7 mouse cellular contexts compared by ENCODE assay signal in the genomic region with DNA sequence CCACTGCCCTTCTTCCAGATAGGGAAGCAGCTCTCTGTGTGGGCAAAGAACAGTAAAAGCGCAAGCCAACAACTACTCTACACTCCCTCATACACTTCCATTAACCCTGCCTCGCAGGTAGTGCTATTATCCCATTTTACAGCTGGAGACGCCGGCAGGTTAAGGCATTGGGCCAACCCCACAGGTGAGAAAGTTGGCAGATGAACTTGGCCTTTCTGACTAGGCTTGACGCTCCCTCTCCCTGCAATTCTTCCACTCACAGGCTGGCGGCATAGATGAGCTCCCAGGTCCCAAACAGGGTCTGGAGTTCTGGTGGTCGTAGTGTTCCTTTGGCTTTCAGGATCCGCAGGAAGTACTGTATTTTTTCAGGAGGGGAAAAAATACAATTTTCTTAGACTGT. TPM values are rescaled to one million over a fixed set of nuclear protein-coding genes. Genes with fewer than 3 reads are reported as not detected.
DNase-seq lines count a peak whose midpoint lies in the region; ATAC-seq and TF ChIP-seq lines count a peak whose summit lies in the region.

No protein-coding gene starts in this region.

- H3K4me3 ChIP-seq in embryonic facial prominence, embryonic 15.5 days (replicated peaks) = peak overlapping the region; percentile 65
- H3K4me3 ChIP-seq in intestine, postnatal 0 days (ENCODE audit: low read depth, low read length) = peak overlapping the region; percentile 52
- peak overlapping the region; percentile 57 for H3K4me3 ChIP-seq in midbrain, embryonic 12.5 days

- H3K27ac ChIP-seq in embryonic facial prominence, embryonic 15.5 days (replicated peaks) = peak overlapping the region; percentile 76
- H3K27ac ChIP-seq in intestine, postnatal 0 days (ENCODE audit: low read depth, low read length) = no peak overlapping the region
- no peak overlapping the region for H3K27ac ChIP-seq in midbrain, embryonic 12.5 days (replicated peaks)

- 15% methylated on average over 8 of the region's 8 CpGs for WGBS in embryonic facial prominence, embryonic 15.5 days
- 5% methylated on average over 8 of the region's 8 CpGs for WGBS in intestine, postnatal 0 days
- 15% methylated on average over 8 of the region's 8 CpGs for WGBS in midbrain, embryonic 12.5 days

- peaks cover 5% of the 10 kb centered on the region; the same call in 1 of the 2 replicates for H3K36me3 ChIP-seq in embryonic facial prominence, embryonic 15.5 days
- peaks cover 6% of the 10 kb centered on the region; the same call in 1 of the 2 replicates for H3K36me3 ChIP-seq in intestine, postnatal 0 days (ENCODE audit: control insufficient read depth, insufficient read depth)
- H3K36me3 ChIP-seq in midbrain, embryonic 12.5 days = 0 out of 2 replicates have a peak, but pooled peaks cover 2% of the 10 kb centered on the region

- H3K9me3 ChIP-seq in embryonic facial prominence, embryonic 15.5 days (replicated peaks) = no peaks in the 10 kb centered on the region
- H3K9me3 ChIP-seq in intestine, postnatal 0 days (ENCODE audit: control insufficient read depth) = no peaks in the 10 kb centered on the region
- H3K9me3 ChIP-seq in midbrain, embryonic 12.5 days = no peaks in the 10 kb centered on the region

- no peak for ATAC-seq in embryonic facial prominence, embryonic 15.5 days (ENCODE audit: insufficient number of reproducible peaks, low FRiP score, low TSS enrichment, low read depth)
- ATAC-seq in intestine, postnatal 0 days = peak; percentile 41; the same call in 1 of the 2 replicates
- peak; percentile 25 for ATAC-seq in midbrain, embryonic 12.5 days (ENCODE audit: low FRiP score, low read depth)
- ATAC-seq in cerebellum, adult (ENCODE audit: insufficient number of reproducible peaks, low FRiP score, low TSS enrichment) = no peak

- peak; percentile 69 for TF ChIP-seq CTCF in intestine, postnatal 0 days (IDR thresholded peaks at IDR 0.05; ENCODE audit: low read depth)

- H3K4me2 ChIP-seq in embryonic facial prominence, embryonic 15.5 days (replicated peaks) = peak overlapping the region; percentile 87
- H3K4me2 ChIP-seq in intestine, postnatal 0 days (replicated peaks; ENCODE audit: low read depth) = peak overlapping the region; percentile 84
- H3K4me2 ChIP-seq in midbrain, embryonic 12.5 days (replicated peaks) = peak overlapping the region; percentile 78

- no peaks in the 10 kb centered on the region for H3K27me3 ChIP-seq in embryonic facial prominence, embryonic 15.5 days
- H3K27me3 ChIP-seq in intestine, postnatal 0 days (replicated peaks; ENCODE audit: control insufficient read depth, insufficient read depth, low read length) = no peaks in the 10 kb centered on the region
- peaks cover 42% of the 10 kb centered on the region for H3K27me3 ChIP-seq in midbrain, embryonic 12.5 days

- peak; percentile 60 for DNase-seq in 3T3-L1 (ENCODE audit: low read depth, low spot score)
- peak; percentile 75 for DNase-seq in 416B (ENCODE audit: low read depth)
- DNase-seq in frontal cortex, adult 2 months (ENCODE audit: extremely low spot score in 1 of 2, low spot score in 1 of 2) = no peak

- H3K9ac ChIP-seq in embryonic facial prominence, embryonic 15.5 days = peak overlapping the region; percentile 47
- peak overlapping the region; percentile 46; the same call in 1 of the 2 replicates for H3K9ac ChIP-seq in intestine, postnatal 0 days (ENCODE audit: low read depth, low read length)
- peak overlapping the region; percentile 59 for H3K9ac ChIP-seq in midbrain, embryonic 12.5 days (replicated peaks)

- H3K4me1 ChIP-seq in embryonic facial prominence, embryonic 15.5 days = peaks cover 40% of the 10 kb centered on the region
- peaks cover 3% of the 10 kb centered on the region; the same call in 1 of the 2 replicates for H3K4me1 ChIP-seq in intestine, postnatal 0 days (replicated peaks; ENCODE audit: control insufficient read depth, insufficient read depth, low read length)
- peaks cover 38% of the 10 kb centered on the region for H3K4me1 ChIP-seq in midbrain, embryonic 12.5 days

RNA-seq across cellular contexts. Expression of gene Arhgef39, which starts 0.5 kb away (rescaled TPM):
- 36.8 and 39.8 TPM in 2 replicates for polyA plus RNA-seq in embryonic facial prominence, embryonic 15.5 days (2015; fragmentation: Nextera tagmentation; extraction: Ambion mirVana)
- polyA plus RNA-seq in intestine, postnatal 0 days (2015; fragmentation: Nextera tagmentation; extraction: Ambion mirVana) = 10.3 and 12.3 TPM in 2 replicates
- 33.1 TPM in 2 replicates for polyA plus RNA-seq in midbrain, embryonic 12.5 days (2016; fragmentation: Nextera tagmentation; extraction: Ambion mirVana)
- polyA plus RNA-seq in frontal cortex, adult 2 months (2012; rRNA removed) = 1.3 and 1.6 TPM in 2 replicates

RNA-seq across cellular contexts. Expression of gene Ccdc107, which starts 6.3 kb away (rescaled TPM):
- 71.7 and 81.0 TPM in 2 replicates for polyA plus RNA-seq in embryonic facial prominence, embryonic 15.5 days (2015; fragmentation: Nextera tagmentation; extraction: Ambion mirVana)
- 79.8 and 83.1 TPM in 2 replicates for polyA plus RNA-seq in intestine, postnatal 0 days (2015; fragmentation: Nextera tagmentation; extraction: Ambion mirVana)
- polyA plus RNA-seq in midbrain, embryonic 12.5 days (2016; fragmentation: Nextera tagmentation; extraction: Ambion mirVana) = 45.0 and 47.9 TPM in 2 replicates
- polyA plus RNA-seq in frontal cortex, adult 2 months (2012; rRNA removed) = 88.4 and 126 TPM in 2 replicates

RNA-seq across cellular contexts. Expression of gene Car9, which starts 7.8 kb away (rescaled TPM):
- 2.5 and 4.8 TPM in 2 replicates for polyA plus RNA-seq in embryonic facial prominence, embryonic 15.5 days (2015; fragmentation: Nextera tagmentation; extraction: Ambion mirVana)
- polyA plus RNA-seq in intestine, postnatal 0 days (2015; fragmentation: Nextera tagmentation; extraction: Ambion mirVana) = 4.8 and 5.4 TPM in 2 replicates
- polyA plus RNA-seq in midbrain, embryonic 12.5 days (2016; fragmentation: Nextera tagmentation; extraction: Ambion mirVana) = 0.52 and 0.61 TPM in 2 replicates
- polyA plus RNA-seq in frontal cortex, adult 2 months (2012; rRNA removed) = 0.11 and 0.14 TPM in 2 replicates

RNA-seq across cellular contexts. Expression of gene Sit1, which starts 15.4 kb away (rescaled TPM):
- not detected in 2 replicates for polyA plus RNA-seq in embryonic facial prominence, embryonic 15.5 days (2015; fragmentation: Nextera tagmentation; extraction: Ambion mirVana)
- not detected in 2 replicates for polyA plus RNA-seq in intestine, postnatal 0 days (2015; fragmentation: Nextera tagmentation; extraction: Ambion mirVana)
- not detected in 2 replicates for polyA plus RNA-seq in midbrain, embryonic 12.5 days (2016; fragmentation: Nextera tagmentation; extraction: Ambion mirVana)
- polyA plus RNA-seq in frontal cortex, adult 2 months (2012; rRNA removed) = 0.16 TPM in 1 of 2 replicates, not detected in the other

RNA-seq across cellular contexts. Expression of gene Tpm2, which starts 24.6 kb away (rescaled TPM):
- 456 and 604 TPM in 2 replicates for polyA plus RNA-seq in embryonic facial prominence, embryonic 15.5 days (2015; fragmentation: Nextera tagmentation; extraction: Ambion mirVana)
- polyA plus RNA-seq in intestine, postnatal 0 days (2015; fragmentation: Nextera tagmentation; extraction: Ambion mirVana) = 928 and 1,046 TPM in 2 replicates
- 46.0 and 61.3 TPM in 2 replicates for polyA plus RNA-seq in midbrain, embryonic 12.5 days (2016; fragmentation: Nextera tagmentation; extraction: Ambion mirVana)
- polyA plus RNA-seq in frontal cortex, adult 2 months (2012; rRNA removed) = 11.8 and 15.7 TPM in 2 replicates

Comparison
In these comparisons a context has a peak if more than half of its experiments do, and no peak if none do; other contexts are left out.
1. DNase-seq: peak in 3T3-L1 (single experiment) and 416B (single experiment); none in frontal cortex, adult 2 months (0 of 2).
2. ATAC-seq: peak in intestine, postnatal 0 days (single experiment) and midbrain, embryonic 12.5 days (single experiment); none in embryonic facial prominence, embryonic 15.5 days (single experiment) and cerebellum, adult (single experiment).
3. Peak in every context shown above with its lines, with median percentiles within 50 percentile points of each other: H3K4me2 ChIP-seq, H3K4me3 ChIP-seq and H3K9ac ChIP-seq.